Mouse (Mus musculus) MEL (cell line): Measurements from ENCODE around the gene Vegfb.

ENCODE experiments used
- GATA1 ChIP-seq: IDR thresholded peaks from 2 replicates; pipeline ENCODE4 v1.6.1; 2011; ENCODE audit warnings: low read depth, low read length, improper control_type of control experiment
- KAT2A ChIP-seq: conservative IDR thresholded peaks from 2 replicates; pipeline ENCODE4 v1.6.1; 2012; ENCODE audit warnings: low read depth, low read length, improper control_type of control experiment, inconsistent platforms
- NRF1 ChIP-seq: IDR thresholded peaks from 2 replicates; pipeline ENCODE4 v1.6.1; 2014; ENCODE audit warnings: low read depth, mild to moderate bottlenecking, inconsistent platforms, low read length, improper control_type of control experiment, moderate library complexity; ENCODE audit not compliant: poor library complexity, insufficient read depth, severe bottlenecking

DNA sequence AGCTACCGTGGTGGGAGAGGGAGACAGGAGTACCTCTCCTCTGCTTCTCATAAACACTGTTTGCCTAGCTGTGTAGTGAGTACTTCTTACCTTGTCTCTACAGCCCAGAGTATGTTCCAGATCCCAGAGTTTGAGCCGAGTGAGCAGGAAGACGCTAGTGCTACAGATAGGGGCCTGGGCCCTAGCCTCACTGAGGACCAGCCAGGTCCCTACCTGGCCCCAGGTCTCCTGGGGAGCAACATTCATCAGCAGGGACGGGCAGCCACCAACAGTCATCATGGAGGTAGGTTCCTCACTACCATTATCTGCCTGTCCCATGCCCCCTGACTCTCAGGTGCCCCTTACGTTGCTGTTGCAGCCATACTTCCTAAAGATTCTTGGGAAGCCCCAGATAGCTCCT, 44.7 kb downstream of the Vegfb start:
- TF ChIP-seq NRF1 (no peak), KAT2A (no peak), GATA1 (no peak)
